Mouse (Mus musculus): Measurements from ENCODE around the gene Noto.
"Not testable (repeated sequence)": the region's sequence is repeated elsewhere in the genome, so short reads cannot be mapped to it uniquely, and the experiment has no call there.

Noto gene

DNA sequence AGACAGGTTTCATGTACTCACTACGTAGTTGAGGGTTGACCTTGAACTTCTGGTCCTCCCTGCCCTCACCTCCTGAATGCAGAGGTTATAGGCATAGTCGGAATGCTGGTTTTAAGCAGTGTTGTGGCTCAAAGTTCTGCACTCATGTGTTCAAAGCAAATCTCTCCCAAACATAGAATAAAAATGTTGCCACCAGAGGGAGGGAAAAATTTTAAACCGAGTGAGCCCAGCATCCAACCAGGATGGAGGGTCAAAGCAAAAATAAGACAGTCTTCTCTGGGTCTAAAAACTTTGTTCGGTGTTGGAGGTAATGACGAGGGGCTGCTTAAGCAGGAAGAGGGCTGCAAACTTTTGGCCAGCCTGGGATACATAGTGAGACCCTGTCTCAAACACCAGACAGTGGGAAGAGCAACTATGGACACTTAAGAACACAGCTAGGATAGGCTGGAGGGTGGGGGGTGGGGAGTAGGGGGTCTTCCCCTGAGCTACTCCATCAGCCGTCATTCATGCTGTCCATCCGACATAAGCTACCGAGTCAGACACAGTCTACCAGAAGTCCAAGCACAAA is 7.7 kb downstream of the Noto start:
- peak; percentile 24 for DNase-seq (ENCODE audit: low read depth, low spot score)

DNA sequence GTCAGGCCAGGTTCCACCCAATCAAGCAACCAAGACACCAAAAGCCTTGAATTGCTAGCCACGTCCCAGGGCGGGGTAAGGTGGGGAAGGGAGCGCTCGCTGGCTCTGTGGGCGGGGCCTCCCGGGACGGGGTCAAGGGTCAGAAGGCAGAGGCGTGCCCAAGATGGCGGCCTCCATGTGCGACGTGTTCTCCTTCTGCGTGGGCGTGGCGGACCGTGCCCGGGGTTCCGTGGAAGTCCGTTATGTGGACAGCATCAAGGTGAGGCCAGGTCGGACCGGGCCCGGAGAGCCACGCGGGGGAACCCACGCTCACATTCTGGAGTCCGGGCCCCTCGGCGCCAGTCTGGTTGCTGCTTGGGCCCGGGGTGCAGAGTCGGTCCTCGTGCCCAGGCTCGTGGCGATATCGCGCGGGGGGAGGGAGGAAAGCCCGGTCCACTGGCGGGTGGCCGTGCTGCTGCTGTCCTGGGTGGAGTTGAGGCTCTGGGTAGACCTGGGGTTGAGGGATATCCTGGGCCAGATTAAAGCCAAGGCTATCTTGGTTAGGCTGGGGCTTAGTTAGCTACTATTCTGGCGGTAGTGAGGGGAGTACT is 8.3 kb downstream of the Noto start, which contains the start of gene Smyd5:
Smyd5 (plus strand) TSS at position 148 of the 590 bp plus-strand sequence.
- peak; percentile 93 for DNase-seq (ENCODE audit: low read depth, low spot score)

DNA sequence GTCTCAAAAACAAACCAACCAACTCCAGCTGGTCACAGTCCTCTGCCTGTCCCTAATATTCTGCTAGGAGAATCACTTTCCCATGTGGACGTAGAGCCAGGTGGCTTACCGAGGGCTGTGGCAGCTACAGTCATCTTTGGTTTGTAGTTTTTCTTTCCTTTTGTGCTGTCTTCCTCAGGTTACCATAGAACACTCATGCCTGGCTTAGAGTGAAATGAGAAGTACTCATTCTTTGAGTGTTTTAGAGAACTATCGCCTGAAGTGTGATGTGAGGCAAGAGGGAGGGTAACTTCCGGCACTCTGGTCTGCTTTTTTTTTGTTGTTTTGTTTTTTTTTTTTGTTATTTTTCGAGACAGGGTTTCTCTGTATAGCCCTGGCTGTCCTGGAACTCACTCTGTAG is 10.2 kb downstream of the Noto start:
- DNase-seq (ENCODE audit: low read depth, low spot score) = no peak

DNA sequence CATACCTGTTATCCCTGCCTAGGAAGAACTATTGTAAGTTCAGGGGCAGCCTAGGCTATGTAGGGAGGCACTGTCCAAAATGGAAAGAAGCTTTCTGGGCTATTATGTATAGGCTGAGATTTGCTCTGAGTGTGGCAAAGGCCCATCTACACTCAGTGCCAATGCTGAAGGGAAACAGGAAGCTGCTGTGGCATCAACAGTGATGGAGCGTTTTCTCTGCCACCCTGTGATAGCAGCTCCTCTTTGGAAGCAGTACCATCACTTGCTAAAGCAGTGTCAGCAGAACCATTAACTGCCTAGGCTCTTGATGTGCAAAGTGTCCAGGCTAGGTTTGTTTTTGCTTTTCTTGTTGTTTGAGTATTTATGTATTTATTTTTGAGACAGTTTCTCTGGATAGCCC is 12.5 kb downstream of the Noto start:
- DNase-seq (ENCODE audit: low read depth, low spot score) = no peak

DNA sequence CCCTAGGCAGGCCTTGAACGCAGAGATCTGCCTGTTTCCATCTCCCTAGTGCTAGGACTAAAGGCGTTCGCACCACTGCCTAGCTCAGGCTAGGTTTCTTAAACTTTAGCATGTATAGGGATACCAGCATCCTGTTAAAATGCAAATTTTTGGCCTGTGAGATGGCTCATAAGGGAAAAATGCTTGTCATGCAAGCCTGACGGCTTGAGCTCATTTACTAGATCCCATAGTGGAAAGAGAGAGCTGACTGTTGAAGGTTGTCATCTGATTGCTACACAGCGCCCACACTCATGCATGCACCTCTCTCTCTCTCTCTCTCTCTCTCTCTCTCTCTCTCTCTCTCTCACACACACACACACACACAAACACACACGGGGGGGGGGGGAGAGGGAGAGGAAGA is 12.9 kb downstream of the Noto start:
- DNase-seq (ENCODE audit: low read depth, low spot score) = no peak

DNA sequence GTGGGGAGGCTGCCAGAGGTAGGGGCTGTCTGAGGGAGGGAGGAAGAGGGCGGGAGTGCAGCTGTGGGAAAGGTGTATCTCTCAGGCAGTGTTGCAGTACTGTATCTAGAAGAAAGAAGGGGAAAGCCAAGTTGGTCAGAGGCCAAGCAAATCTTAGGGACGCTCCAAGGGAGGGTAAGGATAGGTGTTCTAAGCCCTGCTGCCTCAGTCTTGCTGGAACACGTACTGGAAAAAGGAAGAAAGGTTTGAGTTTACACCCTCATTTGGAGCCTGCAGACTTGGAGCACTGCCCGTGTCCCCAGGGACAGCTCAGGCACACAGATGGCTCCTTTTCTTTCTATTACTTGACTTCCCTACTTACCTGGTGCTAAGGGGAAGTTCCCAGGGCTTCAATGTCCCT is 17.5 kb downstream of the Noto start:
- no peak for DNase-seq (ENCODE audit: low read depth, low spot score)

DNA sequence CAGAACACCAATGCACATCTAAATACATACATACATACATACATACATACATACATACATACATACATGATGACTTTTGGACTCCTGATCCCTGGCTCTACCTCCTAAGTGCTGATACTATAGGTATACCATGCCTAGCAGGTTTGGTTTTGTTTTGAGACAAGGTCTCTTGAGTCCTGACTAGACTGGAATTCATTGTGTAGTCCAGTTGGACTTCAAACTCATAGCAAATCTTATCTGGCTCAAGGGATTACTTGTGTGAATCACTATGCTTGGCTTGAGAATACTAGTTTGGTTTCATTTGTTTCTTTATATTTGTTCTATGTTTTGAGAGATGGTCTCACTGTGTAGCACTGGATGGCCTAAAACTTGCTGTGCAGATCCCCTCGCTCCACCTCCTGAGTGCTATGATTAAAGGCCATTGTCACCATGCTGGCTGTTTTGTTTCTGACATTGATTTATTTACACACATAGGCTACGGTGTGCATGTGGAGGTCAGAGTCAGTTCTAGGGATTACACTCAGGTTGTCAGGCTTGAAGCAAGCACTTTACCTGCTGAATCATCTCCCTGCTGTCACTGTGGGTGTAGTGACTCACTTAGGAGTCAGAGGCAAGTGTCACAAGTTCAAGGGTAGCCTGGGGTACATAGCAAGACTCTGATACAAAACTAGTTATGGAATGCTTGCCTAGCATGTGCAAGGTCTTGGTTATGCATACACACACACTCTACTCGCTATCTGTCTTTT is 20.0 kb downstream of the Noto start:
- no peak for DNase-seq (ENCODE audit: low read depth, low spot score)

DNA sequence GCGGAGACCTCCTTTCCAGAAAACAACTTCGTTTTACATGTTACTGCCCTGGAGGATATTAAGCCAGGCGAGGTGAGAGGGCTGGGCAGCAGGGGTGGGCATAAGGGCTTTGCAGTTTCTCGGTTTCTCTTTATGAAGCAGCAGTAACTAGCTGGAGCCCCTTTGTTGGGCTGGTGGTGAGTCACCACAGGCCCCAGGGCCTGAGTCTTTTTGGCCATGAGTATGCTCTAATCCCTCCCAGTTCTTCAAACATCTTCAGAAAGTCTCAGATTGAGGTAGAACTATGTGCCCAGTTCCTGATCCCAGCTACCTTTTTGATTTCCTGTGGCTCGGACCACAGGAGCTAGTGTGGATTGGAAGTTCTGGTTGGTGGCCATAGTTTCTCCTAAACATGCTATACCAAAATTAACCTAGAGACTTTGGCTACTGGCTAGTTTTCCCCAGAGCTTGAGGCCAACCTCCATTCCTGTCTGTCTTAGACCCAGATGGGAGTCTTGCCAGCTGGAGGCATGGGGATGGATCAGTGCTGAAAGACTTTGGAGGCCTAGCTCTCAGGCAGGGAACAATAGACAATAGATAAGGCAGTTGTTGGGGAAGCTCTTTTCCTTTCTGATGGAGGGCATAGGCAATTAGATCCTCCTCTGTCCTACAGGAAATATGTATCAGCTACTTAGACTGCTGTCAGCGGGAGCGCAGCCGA is 20.7 kb downstream of the Noto start:
- no peak for DNase-seq (ENCODE audit: low read depth, low spot score)

DNA sequence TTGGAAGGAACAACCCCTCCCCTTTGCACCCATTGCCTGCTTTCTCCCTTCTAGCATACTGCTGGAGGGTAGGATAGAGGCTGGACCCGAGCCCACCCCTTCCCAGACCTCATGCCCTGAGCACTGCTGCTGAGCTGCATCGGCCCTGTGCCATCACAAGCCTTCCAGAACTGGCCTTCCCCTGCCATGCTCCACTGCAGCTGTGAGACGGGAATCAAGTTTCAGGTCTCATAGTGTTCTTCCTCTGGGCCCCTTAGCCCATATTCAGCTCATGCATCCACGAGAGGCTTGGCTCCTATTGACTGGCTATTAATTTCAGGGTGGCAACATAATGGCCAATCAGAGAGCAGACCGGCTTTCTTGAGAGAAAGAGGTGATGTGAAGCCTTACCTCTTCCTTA is 21.6 kb downstream of the Noto start:
- DNase-seq (ENCODE audit: low read depth, low spot score) = no peak

DNA sequence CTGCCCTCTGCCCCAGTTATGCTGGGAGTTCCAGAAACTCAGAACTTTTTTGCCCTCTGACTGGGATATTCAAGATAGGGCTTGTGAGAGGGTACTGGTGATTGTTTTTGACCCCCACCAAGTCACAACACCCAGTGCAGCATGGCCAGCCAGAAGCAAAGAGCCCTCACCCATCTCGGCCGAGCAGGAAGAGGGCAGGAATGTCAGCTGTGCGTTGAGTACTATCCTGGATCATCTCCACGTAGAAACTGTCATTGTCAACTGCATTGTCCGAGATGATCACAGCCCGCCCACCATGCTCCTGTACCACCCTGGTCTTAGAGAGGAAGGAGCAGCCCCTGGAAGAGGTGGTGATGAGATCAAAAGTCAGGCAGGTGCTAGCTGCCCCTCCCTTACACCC is 23.7 kb downstream of the Noto start:
- no peak for DNase-seq (ENCODE audit: low read depth, low spot score)

DNA sequence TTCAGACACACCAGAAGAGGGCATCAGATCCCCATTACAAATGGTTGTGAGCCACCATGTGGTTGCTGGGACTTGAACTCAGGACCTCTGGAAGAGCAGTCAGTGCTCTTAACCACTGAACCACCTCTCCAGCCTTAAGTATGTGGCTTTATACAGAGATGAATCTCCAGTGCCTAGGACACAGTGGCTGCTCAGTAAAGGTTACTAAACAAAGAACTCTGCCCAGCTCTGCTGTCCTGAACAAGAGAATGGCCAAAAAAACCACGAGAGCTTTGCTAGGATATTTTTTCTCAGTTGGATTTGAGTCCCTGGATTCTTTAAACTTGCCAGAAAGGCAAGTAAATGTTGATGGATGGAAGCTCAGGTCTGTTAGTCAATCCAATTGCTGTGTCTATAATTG is 26.5 kb downstream of the Noto start:
- DNase-seq (ENCODE audit: low read depth, low spot score) = not testable (repeated sequence)

DNA sequence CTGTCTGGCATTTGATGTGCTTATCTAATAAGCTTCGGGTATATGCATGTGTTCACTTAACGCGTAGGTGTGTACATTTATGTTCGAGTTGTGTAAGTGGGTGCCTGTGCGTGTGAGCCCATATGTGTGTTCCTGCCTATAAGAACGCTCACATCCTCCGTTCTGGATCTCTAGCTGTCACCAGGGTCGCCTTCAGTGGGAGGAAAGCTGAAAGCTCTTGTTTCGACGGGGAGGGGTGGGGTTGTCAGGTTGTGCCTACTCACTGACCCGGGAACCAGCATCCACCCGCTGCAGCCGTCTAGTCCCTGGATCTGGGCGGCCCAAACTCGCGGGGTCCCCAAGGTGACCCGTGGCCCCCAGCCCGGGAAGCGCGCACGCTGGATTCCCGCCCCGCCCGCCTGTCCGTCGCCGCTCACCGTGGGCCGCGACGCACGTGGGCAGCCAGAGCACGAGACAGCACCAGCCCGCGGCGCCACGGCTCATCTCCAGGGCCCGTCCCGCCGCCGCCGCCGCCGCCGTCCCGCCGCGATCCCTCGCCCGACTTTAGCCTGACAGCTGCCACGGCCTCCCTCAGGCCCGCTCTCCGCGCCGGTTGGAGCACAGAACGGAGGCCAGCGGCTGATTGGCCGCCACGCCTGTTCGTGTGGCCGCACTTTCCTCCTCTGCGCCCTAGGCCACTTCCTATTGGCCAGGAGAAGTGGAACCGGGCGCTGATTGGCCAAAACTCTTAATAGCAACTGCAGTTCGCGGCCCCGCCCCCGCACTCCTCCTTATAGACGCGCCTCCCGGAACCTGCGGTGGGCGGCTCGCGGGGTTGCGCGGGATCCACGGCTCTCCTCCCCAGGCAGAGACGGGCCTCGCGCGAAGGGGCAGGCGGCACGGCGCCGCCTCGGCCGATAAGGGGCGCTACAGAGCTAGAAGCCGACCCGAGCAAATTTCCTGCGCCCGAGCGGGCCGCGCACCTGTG is 27.3 kb downstream of the Noto start, which contains the start of gene Cct7:
Cct7 (plus strand) TSS at position 818 of the 967 bp plus-strand sequence.
- peak; percentile 99 for DNase-seq (ENCODE audit: low read depth, low spot score)

DNA sequence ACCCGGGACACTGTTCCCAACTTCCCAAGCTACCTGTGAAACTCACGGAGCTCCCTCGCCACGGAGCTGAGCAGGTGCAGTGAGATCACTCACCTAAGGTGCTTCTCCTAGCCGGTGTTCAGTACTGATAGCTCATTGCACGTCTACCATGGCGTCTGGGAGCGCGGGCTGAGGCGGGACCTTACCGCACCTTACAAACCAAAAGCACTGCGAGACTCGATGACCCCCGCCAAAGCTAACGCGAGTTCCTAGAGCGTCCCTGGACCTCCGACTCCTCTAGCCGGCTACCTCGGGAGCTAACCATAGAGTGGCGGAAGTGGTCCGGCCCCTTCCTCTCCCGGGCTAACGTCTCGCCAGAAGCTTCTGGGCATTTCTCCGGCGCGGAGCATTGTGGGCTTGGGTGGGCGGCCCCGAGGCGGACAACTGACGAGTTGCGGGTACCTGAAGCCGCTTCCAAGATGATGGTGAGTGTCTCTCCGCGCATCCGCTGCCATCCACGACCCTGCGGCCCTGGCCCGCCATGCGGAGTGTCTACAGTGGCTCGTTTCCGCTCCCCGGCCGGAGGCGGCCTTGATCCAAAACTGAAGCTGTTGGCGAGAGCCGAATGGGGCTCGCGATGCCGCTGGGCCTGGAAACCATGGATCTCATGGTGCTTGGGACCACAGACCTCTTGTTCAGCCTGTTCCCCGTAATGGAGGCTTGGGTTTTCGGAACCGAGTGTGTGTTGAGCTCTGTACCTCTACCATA is 28.2 kb downstream of the Noto start, which contains the start of gene Pradc1:
Pradc1 (minus strand) TSS at position 307 of the 747 bp plus-strand sequence.
- peak; percentile 99 for DNase-seq (ENCODE audit: low read depth, low spot score)

DNA sequence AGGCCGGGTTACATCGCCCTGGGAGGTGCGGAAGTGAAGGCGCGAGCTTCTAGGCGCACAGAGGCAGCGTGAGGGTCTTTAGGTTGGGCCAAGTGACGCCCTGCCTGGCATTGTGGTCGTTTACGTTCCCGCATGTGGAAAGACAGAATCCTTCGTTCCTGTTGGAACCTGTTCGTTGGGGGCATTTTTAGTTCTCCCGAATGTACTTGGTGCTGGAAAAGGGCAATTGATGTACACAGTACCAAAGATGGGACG is 28.7 kb downstream of the Noto start:
- peak; percentile 67 for DNase-seq (ENCODE audit: low read depth, low spot score)

DNA sequence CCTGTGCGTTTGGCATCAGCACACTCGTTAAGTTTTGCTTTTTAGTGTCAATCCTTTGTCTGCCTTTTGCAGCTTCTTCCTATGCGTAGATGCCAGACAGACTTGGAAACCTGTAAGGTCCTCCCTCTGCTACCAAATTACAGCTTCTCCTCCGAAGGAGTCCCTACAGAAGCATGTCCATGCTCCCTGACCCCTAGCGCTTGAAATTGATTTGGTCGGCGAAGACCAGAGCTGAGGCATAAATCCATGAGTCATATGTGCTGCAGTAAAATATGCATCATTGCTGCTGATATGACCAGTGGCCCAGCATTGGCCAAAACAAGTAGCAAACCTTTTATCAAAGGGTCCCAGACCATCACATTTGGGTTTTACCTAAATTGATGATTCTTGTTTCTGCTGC is 29.1 kb downstream of the Noto start:
- DNase-seq (ENCODE audit: low read depth, low spot score) = no peak

DNA sequence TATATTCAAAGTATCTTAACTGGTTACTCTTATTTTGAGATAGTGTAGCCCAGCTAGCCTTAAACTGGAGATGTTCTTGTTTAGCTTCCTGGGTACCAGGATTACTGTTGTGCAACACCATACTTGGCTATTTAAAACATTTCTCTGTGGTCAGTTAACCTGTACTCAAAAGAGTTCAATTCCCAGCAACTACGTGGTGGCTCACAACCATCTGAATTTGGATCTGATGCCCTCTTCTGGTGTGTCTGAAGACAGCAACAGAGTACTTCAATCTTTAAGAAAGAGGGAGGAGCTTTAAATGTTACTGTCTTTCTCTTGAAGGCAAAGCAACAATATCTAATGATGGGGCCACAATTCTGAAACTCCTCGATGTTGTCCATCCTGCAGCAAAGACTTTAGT is 35.9 kb downstream of the Noto start:
- DNase-seq (ENCODE audit: low read depth, low spot score) = no peak

DNA sequence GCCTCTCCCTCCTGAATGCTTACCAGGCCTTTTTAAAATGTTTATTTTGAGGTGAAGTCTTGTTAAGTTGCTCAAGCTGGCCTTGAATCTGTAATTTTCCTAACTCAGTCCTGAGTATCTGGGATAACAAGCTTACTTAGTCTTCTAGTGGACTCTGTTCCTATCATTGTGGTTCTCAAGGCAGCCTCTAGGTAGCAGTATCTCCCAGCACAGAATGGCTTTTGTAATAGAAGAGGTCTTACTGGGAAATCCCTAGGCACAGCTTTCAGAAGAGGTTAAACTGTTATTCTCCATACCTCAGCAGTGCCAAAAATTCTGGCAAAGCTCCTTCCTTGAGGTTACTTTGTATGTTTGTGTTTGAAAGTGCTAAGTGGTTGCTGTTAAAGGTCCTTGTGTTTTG is 41.7 kb downstream of the Noto start:
- peak; percentile 39 for DNase-seq (ENCODE audit: low read depth, low spot score)

DNA sequence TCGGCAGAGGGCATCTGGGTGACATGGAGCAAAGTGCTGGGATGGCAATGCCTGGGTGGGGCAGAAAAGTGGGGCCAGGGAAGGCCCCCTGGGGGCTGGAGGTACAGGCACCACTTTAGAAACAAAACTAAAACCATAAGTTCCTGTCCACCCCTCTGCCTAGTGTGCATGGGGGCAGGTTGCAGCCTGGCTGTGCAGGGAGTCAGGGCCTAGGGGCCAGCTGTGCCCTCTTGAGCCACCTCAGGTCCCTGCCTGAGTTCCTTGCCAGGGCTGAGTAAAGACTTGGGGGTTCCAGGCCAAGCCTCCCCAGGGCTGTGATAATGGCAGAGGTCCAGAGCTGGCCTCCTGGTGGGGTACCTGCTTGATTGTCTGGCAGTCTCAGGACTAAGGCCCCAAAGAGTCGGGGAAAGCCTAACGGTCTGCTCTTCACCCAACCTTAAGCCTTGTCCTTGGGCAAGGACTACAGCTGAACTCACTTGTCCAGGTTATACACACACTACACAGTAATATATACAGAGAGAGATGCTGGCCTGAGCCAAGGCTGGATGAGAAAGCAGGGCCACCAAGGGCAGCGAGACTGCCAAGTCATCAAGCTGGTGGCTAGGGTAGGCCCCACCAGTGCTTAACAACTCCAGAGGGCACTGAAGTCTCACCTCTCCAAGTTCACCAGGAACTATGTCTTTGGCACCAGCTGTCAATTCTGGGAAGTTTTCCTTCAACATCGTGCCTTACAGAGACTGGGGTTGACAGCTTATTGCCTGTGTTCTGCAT is 46.2 kb downstream of the Noto start:
- DNase-seq (ENCODE audit: low read depth, low spot score) = no peak

DNA sequence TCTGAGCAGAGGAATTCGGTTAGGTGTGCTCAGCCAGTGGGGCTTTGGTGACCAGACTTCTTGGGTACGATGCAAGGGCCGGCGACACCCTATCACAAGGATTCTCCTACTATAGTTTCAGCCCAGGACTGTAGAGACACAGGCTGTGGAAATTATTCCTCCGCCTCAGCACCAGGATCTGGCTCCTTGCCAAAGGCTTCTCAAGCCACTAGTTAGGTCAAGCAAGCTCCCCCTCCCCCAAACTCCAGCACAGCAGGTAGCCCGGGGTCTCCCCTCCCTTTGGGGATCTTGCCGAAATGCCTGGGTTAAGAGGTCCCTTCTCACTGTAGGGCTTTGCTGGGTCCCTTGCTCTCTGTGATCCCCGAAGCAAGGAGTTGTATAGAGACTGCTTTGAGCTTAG is 48.3 kb downstream of the Noto start:
- no peak for DNase-seq (ENCODE audit: low read depth, low spot score)

DNA sequence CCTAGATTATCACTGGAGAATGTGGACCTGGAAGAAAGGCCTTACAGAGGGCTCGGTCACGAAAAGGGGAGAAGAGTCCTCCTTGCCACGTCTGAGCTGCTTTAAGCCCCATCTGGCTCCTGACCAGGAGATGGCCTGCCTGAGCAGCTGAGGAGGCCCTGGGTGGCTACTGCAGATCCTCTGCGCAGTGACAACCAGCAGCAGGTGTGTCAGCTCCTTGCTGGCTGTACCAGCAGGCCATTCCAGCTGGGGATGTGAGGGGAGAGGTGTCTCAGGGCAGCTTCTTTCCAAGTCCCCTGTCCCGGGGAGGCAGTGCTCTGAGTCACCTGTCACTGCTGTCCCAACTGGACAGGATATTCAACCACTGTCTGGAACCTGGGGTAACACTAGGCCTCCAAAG is 48.9 kb downstream of the Noto start:
- DNase-seq (ENCODE audit: low read depth, low spot score) = no peak

All from R1 (cell line).